27 mouse cellular contexts compared by ENCODE assay signal in the genomic region with DNA sequence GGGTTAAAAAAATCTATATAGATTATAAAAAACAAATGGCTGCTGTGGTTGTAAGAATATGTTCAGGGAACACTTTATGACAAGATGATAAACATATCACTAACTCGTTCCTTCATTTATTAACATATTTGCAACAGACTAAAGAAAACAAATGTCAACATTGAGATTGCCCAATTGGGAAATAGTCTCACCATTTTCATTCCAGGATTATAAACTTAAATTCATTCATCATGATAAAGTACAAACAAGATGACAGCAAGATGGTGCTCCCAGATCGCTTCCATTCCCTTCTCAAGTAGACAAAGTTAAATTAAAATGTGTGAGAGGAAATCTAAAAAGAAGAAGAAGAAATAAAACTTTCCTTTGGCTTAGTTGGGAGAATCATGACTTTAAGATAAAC.
DNase-seq lines count a peak whose midpoint lies in the region; ATAC-seq and TF ChIP-seq lines count a peak whose summit lies in the region.
"Had no signal": no experiment of that assay in that cellular context is flagged by ENCODE, and none has a peak within 500 bp of the region (broad histone marks: within the 10 kb centered on the region; RNA-seq: fewer than 3 reads in every experiment).

No protein-coding gene starts in this region.

- peak overlapping the region; percentile 38; the same call in 1 of the 2 replicates for H3K27ac ChIP-seq in gastrocnemius, adult 2 months
- no peak overlapping the region for H3K27ac ChIP-seq in lung, embryonic 14.5 days (ENCODE audit: low read depth)
- H3K27ac ChIP-seq in lung, postnatal 0 days (ENCODE audit: low read length), result no peak overlapping the region
- H3K27ac ChIP-seq: embryonic facial prominence, embryonic 10.5 days; embryonic facial prominence, embryonic 12.5 days; forebrain, embryonic 10.5 days; forebrain, embryonic 12.5 days had no signal

- H3K36me3 ChIP-seq in lung, embryonic 14.5 days (ENCODE audit: insufficient read depth), result no peaks in the 10 kb centered on the region
- no peaks in the 10 kb centered on the region for H3K36me3 ChIP-seq in lung, postnatal 0 days (ENCODE audit: insufficient read depth, low read length)
- H3K36me3 ChIP-seq: embryonic facial prominence, embryonic 10.5 days; embryonic facial prominence, embryonic 12.5 days; forebrain, embryonic 10.5 days; forebrain, embryonic 12.5 days; G1E had no signal

- H3K4me1 ChIP-seq in lung, embryonic 14.5 days (ENCODE audit: insufficient read depth), result no peaks in the 10 kb centered on the region
- no peaks in the 10 kb centered on the region; the same call in 1 of the 2 replicates for H3K4me1 ChIP-seq in lung, adult 2 months (ENCODE audit: control insufficient read depth, insufficient read depth, low read length)
- H3K4me1 ChIP-seq in lung, postnatal 0 days (ENCODE audit: insufficient read depth, low read depth, low read length), result no peaks in the 10 kb centered on the region
- H3K4me1 ChIP-seq: embryonic facial prominence, embryonic 10.5 days; embryonic facial prominence, embryonic 12.5 days; forebrain, embryonic 10.5 days; forebrain, embryonic 12.5 days had no signal

- no peak for TF ChIP-seq CTCF in gastrocnemius, adult 2 months (IDR thresholded peaks at IDR 0.05)
- no peak for TF ChIP-seq CTCF in lung, embryonic 14.5 days (IDR thresholded peaks at IDR 0.05; ENCODE audit: low read depth)
- TF ChIP-seq CTCF in lung, adult 2 months (IDR thresholded peaks at IDR 0.05; ENCODE audit: insufficient read depth, low read length), result no peak
- TF ChIP-seq CTCF in lung, postnatal 0 days (IDR thresholded peaks at IDR 0.05), result no peak

- no peaks in the 10 kb centered on the region for H3K9me3 ChIP-seq in lung, embryonic 14.5 days (ENCODE audit: low read depth, low read length)
- no peaks in the 10 kb centered on the region for H3K9me3 ChIP-seq in lung, postnatal 0 days (ENCODE audit: low read length)
- H3K9me3 ChIP-seq: embryonic facial prominence, embryonic 10.5 days; embryonic facial prominence, embryonic 12.5 days; forebrain, embryonic 10.5 days; forebrain, embryonic 12.5 days; G1E had no signal

- no peak for TF ChIP-seq POLR2A in lung, adult 2 months (IDR thresholded peaks at IDR 0.05; ENCODE audit: borderline replicate concordance, extremely low read depth, low read depth, low read length)

- H3K27me3 ChIP-seq in lung, embryonic 14.5 days (ENCODE audit: insufficient read depth, low read length), result no peaks in the 10 kb centered on the region
- no peaks in the 10 kb centered on the region for H3K27me3 ChIP-seq in lung, postnatal 0 days (replicated peaks; ENCODE audit: insufficient read depth, low read length)
- H3K27me3 ChIP-seq: CH12.LX; embryonic facial prominence, embryonic 12.5 days; forebrain, embryonic 12.5 days; Patski had no signal

- H3K9ac ChIP-seq in lung, embryonic 14.5 days, result no peak overlapping the region
- no peak overlapping the region for H3K9ac ChIP-seq in lung, postnatal 0 days (replicated peaks; ENCODE audit: low read depth)
- H3K9ac ChIP-seq: embryonic facial prominence, embryonic 12.5 days; forebrain, embryonic 12.5 days had no signal

- H3K4me3 ChIP-seq in gastrocnemius, adult 2 months, result no peak overlapping the region
- H3K4me3 ChIP-seq in lung, embryonic 14.5 days (ENCODE audit: low read depth, low read length), result no peak overlapping the region
- no peak overlapping the region for H3K4me3 ChIP-seq in lung, adult 2 months (replicated peaks; ENCODE audit: extremely low read depth, low read depth, low read length)
- H3K4me3 ChIP-seq in lung, postnatal 0 days (ENCODE audit: low read depth, low read length), result no peak overlapping the region
- H3K4me3 ChIP-seq: embryonic facial prominence, embryonic 10.5 days; embryonic facial prominence, embryonic 12.5 days; forebrain, embryonic 10.5 days; forebrain, embryonic 12.5 days had no signal

- DNase-seq in gastrocnemius, adult 2 months, result no peak
- DNase-seq in gastrocnemius, postnatal 14 days, result no peak
- DNase-seq in lung, embryonic 14.5 days, result peak; percentile 61
- DNase-seq in lung, adult 2 months, result no peak
- peak; percentile 37 for DNase-seq in lung, postnatal 0 days (ENCODE audit: low spot score)
- DNase-seq in lung, postnatal 10 days, result no peak
- DNase-seq in lung, postnatal 36 days, result peak; percentile 13
- no peak for DNase-seq in lung, postnatal 14 days
- DNase-seq: adrenal gland, adult 8-10 months; adrenal gland, postnatal 14 days; adrenal gland, postnatal 36 days; B cell, adult 2 months; cerebellum, adult 11-12 months; cerebellum, adult 2 months; cerebellum, adult 9-10 months; cerebellum, postnatal 10 days; cerebellum, postnatal 25 days had no signal

- no peak; the same call in 1 of the 2 replicates for ATAC-seq in lung, embryonic 14.5 days (ENCODE audit: insufficient read depth)
- peak; percentile 37; the same call in 1 of the 2 replicates for ATAC-seq in lung, postnatal 0 days
- ATAC-seq: activated CD4-positive, CD25-positive, alpha-beta regulatory T cell, adult 4 months; CD4-positive, CD25-positive, alpha-beta regulatory T cell, adult 4 months; forebrain, embryonic 14.5 days; Patski had no signal

- 37% methylated on average over 2 of the region's 2 CpGs for WGBS in lung, embryonic 14.5 days
- 60% methylated on average over 2 of the region's 2 CpGs for WGBS in lung, adult 2 months
- WGBS in lung, postnatal 0 days, result 50% methylated on average over 2 of the region's 2 CpGs

- TF ChIP-seq EP300 in lung, postnatal 0 days (IDR thresholded peaks at IDR 0.05), result 0 out of 2 replicates have a peak, but pooled peaks have one; percentile 7

- intact Hi-C loops in gastrocnemius, adult 2 months (cut with DNase I), result no loop called here
- intact Hi-C loops in gastrocnemius, postnatal 14 days (cut with DNase I; ENCODE audit: low total_unique reads), result no loop called here

- H3K4me2 ChIP-seq in lung, embryonic 14.5 days, result no peak overlapping the region
- H3K4me2 ChIP-seq in lung, postnatal 0 days (replicated peaks; ENCODE audit: low read depth, low read length), result no peak overlapping the region
- H3K4me2 ChIP-seq: embryonic facial prominence, embryonic 12.5 days; forebrain, embryonic 12.5 days had no signal

Comparison
In these comparisons a context has a peak if more than half of its experiments do, and no peak if none do; other contexts are left out.
1. DNase-seq: peak in lung, embryonic 14.5 days (single experiment), lung, postnatal 0 days (single experiment) and lung, postnatal 36 days (single experiment); none in gastrocnemius, adult 2 months (single experiment), gastrocnemius, postnatal 14 days (single experiment), lung, adult 2 months (single experiment), lung, postnatal 10 days (single experiment) and lung, postnatal 14 days (single experiment).